Mouse (Mus musculus) erythroblast, embryonic 14.5 days (primary cell): ENCODE data around the gene Gm11168.
"Not testable (repeated sequence)": the region's sequence is repeated elsewhere in the genome, so short reads cannot be mapped to it uniquely, and the experiment has no call there.

Experiments
- GATA1 ChIP-seq: IDR thresholded peaks from 2 replicates; pipeline ENCODE4 v1.6.1; 2012; ENCODE audit warnings: low read length, inconsistent platforms, mixed read lengths
- TAL1 ChIP-seq: IDR thresholded peaks from 3 replicates; pipeline ENCODE4 v1.6.1; 2012; ENCODE audit warnings: low read length, inconsistent platforms, mixed read lengths

DNA sequence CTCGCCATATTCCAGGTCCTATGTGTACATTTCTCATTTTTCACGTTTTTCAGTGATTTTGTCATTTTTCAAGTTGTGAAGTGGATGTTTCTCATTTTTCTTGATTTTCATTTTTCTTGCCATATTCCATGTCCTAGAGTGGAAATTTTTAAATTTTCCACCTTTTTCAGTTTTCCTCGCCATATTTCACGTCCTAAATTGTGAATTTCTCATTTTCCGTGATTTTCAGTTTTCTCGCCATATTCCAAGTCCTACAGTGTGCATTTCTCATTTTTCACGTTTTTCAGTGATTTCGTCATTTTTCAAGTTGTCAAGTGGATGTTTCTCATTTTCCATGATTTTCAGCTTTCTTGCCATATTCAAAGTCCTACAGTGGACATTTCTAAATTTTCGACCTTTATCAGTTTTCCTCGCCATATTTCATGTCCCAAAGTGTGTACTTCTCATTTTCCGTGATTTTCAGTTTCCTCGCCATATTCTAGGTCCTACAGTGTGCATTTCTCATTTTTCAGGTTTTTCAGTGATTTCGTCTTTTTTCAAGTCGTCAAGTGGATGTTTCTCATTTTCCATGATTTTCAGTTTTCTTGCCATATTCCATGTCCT, at the start of gene Gm11168:
- not testable (repeated sequence) for TF ChIP-seq GATA1, TAL1
